Mouse (Mus musculus) neural tube, embryonic 14.5 days (tissue): Measurements from ENCODE around the gene Tyw5. TPM values are rescaled to one million over a fixed set of nuclear protein-coding genes. Genes with fewer than 3 reads are reported as not detected.

Experiments
- polyA plus RNA-seq: library from polyadenylated mRNA; unstranded; fragments of >200 nt; fragmentation: Nextera tagmentation; extraction: Ambion mirVana; gene quantifications from 2 replicates; pipeline ENCODE4 v1.2.1, GENCODE M21; 2014

Gene Tyw5
- polyA plus RNA-seq, 1 experiment from 2014 or later, result 27.2 TPM

Other genes with a start within 250 kb of the Tyw5 start
- gene 1700066M21Rik, start 29.5 kb downstream of the Tyw5 start, polyA plus RNA-seq, result 25.2 and 26.3 TPM in 2 replicates
- gene Maip1, start 773 bp downstream of the Tyw5 start, polyA plus RNA-seq, result 16.2 and 18.0 TPM in 2 replicates